Mouse (Mus musculus) CH12.LX (cell line): ENCODE measurements at regions not wholly inside any gene's neighbourhood (a gene's known extent, or its start where the extent isn't known, plus 50 kb on each side); places are given as distances from the start of the nearest gene placed in this dataset.

Experiments used
- DNase-seq: peaks from one replicate; pipeline ENCODE4 v3.0.0-alpha.2; 2013; ENCODE audit errors: extremely low read depth
- H3K27ac ChIP-seq: 2 replicates; pipeline ENCODE4 v1.5.1; 2012; ENCODE audit warnings: low read depth, mild to moderate bottlenecking, control low read depth, moderate library complexity; ENCODE audit not compliant: insufficient read depth
- H3K27me3 ChIP-seq: replicated peaks from 2 replicates; pipeline ENCODE3; 2012; ENCODE audit warnings: inconsistent platforms
- H3K36me3 ChIP-seq, 2 experiments: replicated peaks in 1 of 2; 2 replicates each; pipeline versions ENCODE3 to v1.6.1; 2012; ENCODE audit warnings: inconsistent platforms in 1 of 2, low read length in 1 of 2, mild to moderate bottlenecking in 1 of 2, mixed read lengths in 1 of 2, moderate library complexity in 1 of 2; ENCODE audit not compliant: control insufficient read depth in 1 of 2, insufficient read depth in 1 of 2
- H3K4me1 ChIP-seq, 2 experiments: 2 replicates each; pipeline ENCODE4 v1.6.1; 2012; ENCODE audit warnings: inconsistent platforms in 1 of 2, moderate library complexity in 1 of 2; ENCODE audit not compliant: insufficient read depth in 2 of 2, control insufficient read depth in 1 of 2
- H3K4me2 ChIP-seq: 2 replicates; pipeline ENCODE4 v1.6.1; 2012; ENCODE audit warnings: low read depth, mild to moderate bottlenecking, control low read depth; ENCODE audit not compliant: poor library complexity, insufficient read depth, severe bottlenecking
- H3K4me3 ChIP-seq, 3 experiments: fragments of 150-350 bp in 1 of 3; sonication (generic) in 1 of 3; replicated peaks in 1 of 3; 2 replicates each; pipeline versions ENCODE3 to v1.5.1; 2011 to 2012; ENCODE audit warnings: low read depth in 2 of 3, low read length in 2 of 3, mild to moderate bottlenecking in 2 of 3, moderate library complexity in 2 of 3, control low read depth in 1 of 3, improper control_type of control experiment in 1 of 3, inconsistent platforms in 1 of 3, mixed read lengths in 1 of 3; ENCODE audit not compliant: poor library complexity in 1 of 3
- H3K79me2 ChIP-seq: replicated peaks from 2 replicates; pipeline ENCODE4 v1.6.1; 2012; ENCODE audit warnings: mild to moderate bottlenecking, moderate library complexity; ENCODE audit not compliant: control insufficient read depth, poor library complexity, insufficient read depth, severe bottlenecking; ENCODE audit errors: extremely low read depth
- H3K9ac ChIP-seq: 2 replicates; pipeline ENCODE4 v1.6.1; 2012; ENCODE audit warnings: low read depth, mild to moderate bottlenecking, control low read depth, moderate library complexity; ENCODE audit not compliant: insufficient read depth
- H3K9me3 ChIP-seq: replicated peaks from 2 replicates; pipeline ENCODE3; 2012; ENCODE audit warnings: low read length, inconsistent platforms, mixed read lengths
- CHD1 ChIP-seq: IDR thresholded peaks from 2 replicates; pipeline ENCODE4 v1.6.1; 2012; ENCODE audit warnings: low read depth, low read length, improper control_type of control experiment, inconsistent platforms
- CHD2 ChIP-seq: IDR thresholded peaks from 2 replicates; pipeline ENCODE4 v1.6.1; 2011; ENCODE audit warnings: low read length, improper control_type of control experiment
- E2F4 ChIP-seq: IDR thresholded peaks from 2 replicates; pipeline ENCODE4 v1.6.1; 2011; ENCODE audit warnings: low read depth, low read length, improper control_type of control experiment; ENCODE audit not compliant: insufficient replicate concordance
- GABPA ChIP-seq: IDR thresholded peaks from 2 replicates; pipeline ENCODE4 v1.6.1; 2012; ENCODE audit warnings: low read depth, low read length, improper control_type of control experiment, inconsistent platforms; ENCODE audit not compliant: insufficient replicate concordance
- HCFC1 ChIP-seq: IDR thresholded peaks from 2 replicates; pipeline ENCODE4 v1.6.1; 2012; ENCODE audit warnings: low read depth, mild to moderate bottlenecking, inconsistent platforms, low read length, improper control_type of control experiment
- IRF4 ChIP-seq: IDR thresholded peaks from 2 replicates; pipeline ENCODE4 v1.6.1; 2014; ENCODE audit warnings: low read depth, mild to moderate bottlenecking, inconsistent platforms, low read length, improper control_type of control experiment
- JUN ChIP-seq: IDR thresholded peaks from 2 replicates; pipeline ENCODE4 v1.6.1; 2011; ENCODE audit warnings: low read depth, mild to moderate bottlenecking, low read length, improper control_type of control experiment, moderate library complexity; ENCODE audit not compliant: insufficient read depth
- JUND ChIP-seq: conservative IDR thresholded peaks from 2 replicates; pipeline ENCODE4 v1.6.1; 2011; ENCODE audit warnings: low read depth, low read length, improper control_type of control experiment
- KAT2A ChIP-seq: IDR thresholded peaks from 2 replicates; pipeline ENCODE4 v1.6.1; 2012; ENCODE audit warnings: low read length, improper control_type of control experiment, inconsistent platforms; ENCODE audit not compliant: insufficient replicate concordance
- MAFK ChIP-seq: IDR thresholded peaks from 2 replicates; pipeline ENCODE4 v1.6.1; 2011; ENCODE audit warnings: low read length, improper control_type of control experiment; ENCODE audit not compliant: insufficient replicate concordance
- MAX ChIP-seq: IDR thresholded peaks from 2 replicates; pipeline ENCODE4 v1.6.1; 2011; ENCODE audit warnings: low read length, improper control_type of control experiment
- MEF2A ChIP-seq: IDR thresholded peaks from 2 replicates; pipeline ENCODE4 v1.6.1; 2014; ENCODE audit warnings: low read depth, mild to moderate bottlenecking, inconsistent platforms, low read length, improper control_type of control experiment, borderline replicate concordance
- MYC ChIP-seq: IDR thresholded peaks from 2 replicates; pipeline ENCODE4 v1.6.1; 2011; ENCODE audit warnings: low read depth, mild to moderate bottlenecking, improper control_type of control experiment, low read length
- NELFE ChIP-seq: IDR thresholded peaks from 2 replicates; pipeline ENCODE4 v1.6.1; 2011; ENCODE audit warnings: low read depth, low read length, improper control_type of control experiment
- POLR2AphosphoS2 ChIP-seq: IDR thresholded peaks from 2 replicates; pipeline ENCODE4 v1.6.1; 2011; ENCODE audit warnings: low read depth, low read length, improper control_type of control experiment
- RAD21 ChIP-seq: IDR thresholded peaks from 2 replicates; pipeline ENCODE4 v1.6.1; 2011; ENCODE audit warnings: low read depth, mild to moderate bottlenecking, low read length, improper control_type of control experiment, moderate library complexity
- SIN3A ChIP-seq: IDR thresholded peaks from 2 replicates; pipeline ENCODE4 v1.6.1; 2012; ENCODE audit warnings: low read length, improper control_type of control experiment, inconsistent platforms
- SMC3 ChIP-seq: IDR thresholded peaks from 2 replicates; pipeline ENCODE4 v1.6.1; 2011; ENCODE audit warnings: low read depth, low read length, improper control_type of control experiment
- TBP ChIP-seq: conservative IDR thresholded peaks from 2 replicates; pipeline ENCODE4 v1.6.1; 2011; ENCODE audit warnings: low read depth, low read length, improper control_type of control experiment
- TCF12 ChIP-seq: IDR thresholded peaks from 2 replicates; pipeline ENCODE4 v1.6.1; 2014; ENCODE audit warnings: low read depth, mild to moderate bottlenecking, inconsistent platforms, low read length, improper control_type of control experiment
- USF1 ChIP-seq: IDR thresholded peaks from 2 replicates; pipeline ENCODE4 v1.6.1; 2014; ENCODE audit warnings: low read depth, mild to moderate bottlenecking, inconsistent platforms, low read length, improper control_type of control experiment
- USF2 ChIP-seq: conservative IDR thresholded peaks from 2 replicates; pipeline ENCODE4 v1.6.1; 2011; ENCODE audit warnings: low read depth, low read length, improper control_type of control experiment
- ZKSCAN1 ChIP-seq: IDR thresholded peaks from 2 replicates; pipeline ENCODE4 v1.6.1; 2012; ENCODE audit warnings: low read depth, inconsistent platforms, low read length, improper control_type of control experiment, borderline replicate concordance
- ZMIZ1 ChIP-seq: IDR thresholded peaks from 2 replicates; pipeline ENCODE4 v1.6.1; 2012; ENCODE audit warnings: low read depth, mild to moderate bottlenecking, inconsistent platforms, low read length, improper control_type of control experiment
- ZNF384 ChIP-seq: IDR thresholded peaks from 2 replicates; pipeline ENCODE4 v1.6.1; 2012; ENCODE audit warnings: low read depth, low read length, improper control_type of control experiment, inconsistent platforms
- dilution Hi-C: fragments of 300-500 bp; cut with MboI; formaldehyde crosslinking; loops from 2 replicates; pipeline ENCODE4 v1.14.3; 2020; ENCODE audit warnings: low sequenced_read_pairs; ENCODE audit not compliant: extremely low pct_unique_long_range_greater_than_20kb, extremely low pct_ligation_motif_present
- in situ Hi-C: fragments of 300-500 bp; cut with MboI; formaldehyde crosslinking; loops from 3 replicates; pipeline ENCODE4 v1.14.3; 2019; ENCODE audit warnings: low sequenced_read_pairs, low pct_ligation_motif_present, low pct_unique_long_range_greater_than_20kb, mixed read lengths

DNA sequence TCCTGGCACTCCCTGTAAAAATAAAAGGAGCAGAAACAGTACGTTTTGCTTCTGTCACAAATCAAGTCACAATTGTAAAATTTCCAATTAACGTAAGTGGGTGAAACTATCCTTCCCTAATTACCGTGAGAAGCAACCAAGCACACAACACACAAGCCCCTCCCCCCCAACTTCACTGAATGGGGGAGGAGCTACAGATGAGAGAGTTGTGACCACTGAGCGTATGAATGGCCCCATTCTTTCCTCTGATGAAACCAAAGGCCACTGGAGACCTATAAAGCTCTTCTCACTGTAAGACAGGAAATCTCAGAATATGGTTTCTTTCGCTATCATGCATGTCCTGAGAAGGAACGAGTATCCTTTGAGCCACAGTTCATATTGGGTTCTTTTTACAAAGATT lies 345.6 kb upstream of the Chd6 start:
- H3K9ac ChIP-seq = no peak overlapping the region
- dilution Hi-C loops = no loop called here
- no peaks in the 10 kb centered on the region for H3K79me2 ChIP-seq
- H3K36me3 ChIP-seq = no peaks in the 10 kb centered on the region
- no peak overlapping the region for H3K4me3 ChIP-seq
- no peaks in the 10 kb centered on the region for H3K27me3 ChIP-seq
- in situ Hi-C loops = no loop called here
- TF ChIP-seq KAT2A (no peak), GABPA (no peak), MYC (no peak), ZMIZ1 (no peak), MEF2A (no peak), TBP (no peak), CHD1 (no peak), HCFC1 (no peak), MAX (no peak), E2F4 (no peak)
- H3K4me1 ChIP-seq = no peaks in the 10 kb centered on the region
- no peak overlapping the region for H3K27ac ChIP-seq
- no peak for DNase-seq
- H3K9me3 ChIP-seq = peaks cover 60% of the 10 kb centered on the region
- no peak overlapping the region for H3K4me2 ChIP-seq

GRCm38 (mm10) chr2:161433816-161434215 lies 324.9 kb upstream of the Chd6 start:
- Histone ChIP-seq H3K4me2 (no peak overlapping the region), H3K9ac (no peak overlapping the region), H3K27me3 (no peaks in the 10 kb centered on the region), H3K36me3 (no peaks in the 10 kb centered on the region), H3K79me2 (no peaks in the 10 kb centered on the region), H3K4me1 (no peaks in the 10 kb centered on the region), H3K4me3 (no peak overlapping the region), H3K9me3 (peaks cover 55% of the 10 kb centered on the region), H3K27ac (no peak overlapping the region)
- in situ Hi-C loops = no loop called here
- TF ChIP-seq SIN3A (no peak), MYC (no peak), TCF12 (no peak), MAFK (no peak), CHD1 (no peak), HCFC1 (no peak), SMC3 (no peak), JUN (no peak), ZNF384 (no peak), ZKSCAN1 (no peak), NELFE (no peak), USF1 (no peak), RAD21 (no peak), POLR2AphosphoS2 (no peak), IRF4 (no peak), USF2 (no peak), JUND (no peak), CHD2 (no peak)
- DNase-seq = no peak
- dilution Hi-C loops = no loop called here
